Mouse (Mus musculus): ENCODE data around the gene N4bp2. TPM values are rescaled to one million over a fixed set of nuclear protein-coding genes. Genes with fewer than 3 reads are reported as not detected.

Gene N4bp2
- total and polyA plus RNA-seq, 3 experiments = 13.1 to 16.4 (median 15.1) TPM

- Histone ChIP-seq H3K27me3 (replicated peaks) (no peaks in the 10 kb centered on the region), H3K9ac (ENCODE audit: insufficient read depth, low read depth) (no peak overlapping the region), H3K4me3 (replicated peaks in 1 of 3; ENCODE audit: low read depth in 2 of 3, low read length in 2 of 3, poor library complexity in 1 of 3) (no peak overlapping the region), H3K79me2 (replicated peaks; ENCODE audit: control insufficient read depth, extremely low read depth, insufficient read depth, poor library complexity, severe bottlenecking) (no peaks in the 10 kb centered on the region), H3K4me1 (ENCODE audit: control insufficient read depth in 1 of 2, insufficient read depth in 2 of 2) (peaks cover 2 to 10% of the 10 kb centered on the region in 2 experiments; a peak in 2 of 4 replicates), H3K27ac (ENCODE audit: insufficient read depth, low read depth) (no peak overlapping the region), H3K9me3 (replicated peaks; ENCODE audit: low read length) (no peaks in the 10 kb centered on the region), H3K4me2 (ENCODE audit: insufficient read depth, low read depth, poor library complexity, severe bottlenecking) (no peak overlapping the region), H3K36me3 (replicated peaks in 1 of 2; ENCODE audit: control insufficient read depth in 1 of 2, insufficient read depth in 1 of 2, low read length in 1 of 2) (no peaks in the 10 kb centered on the region)
- no peak for TF ChIP-seq HCFC1 (IDR thresholded peaks at IDR 0.05; ENCODE audit: low read depth, low read length)
- no peak for TF ChIP-seq SMC3 (IDR thresholded peaks at IDR 0.05; ENCODE audit: low read depth, low read length)
- no peak for TF ChIP-seq GABPA (IDR thresholded peaks at IDR 0.05; ENCODE audit: insufficient replicate concordance, low read depth, low read length)
- no peak for TF ChIP-seq RCOR1 (conservative IDR thresholded peaks at IDR 0.05; ENCODE audit: low read depth, low read length)
- TF ChIP-seq USF2 (conservative IDR thresholded peaks at IDR 0.05; ENCODE audit: low read depth, low read length) = no peak
- no peak for TF ChIP-seq RAD21 (IDR thresholded peaks at IDR 0.05; ENCODE audit: low read depth, low read length)
- TF ChIP-seq POLR2AphosphoS2 (IDR thresholded peaks at IDR 0.05; ENCODE audit: low read depth, low read length) = no peak
- TF ChIP-seq NELFE (IDR thresholded peaks at IDR 0.05; ENCODE audit: low read depth, low read length) = no peak
- TF ChIP-seq BHLHE40 (IDR thresholded peaks at IDR 0.05; ENCODE audit: low read depth, low read length) = no peak
- DNase-seq (ENCODE audit: extremely low read depth) = peak; percentile 42
- in situ Hi-C loops (cut with MboI; ENCODE audit: low pct_ligation_motif_present, low pct_unique_long_range_greater_than_20kb, low sequenced_read_pairs) (no loop called here), dilution Hi-C loops (cut with MboI; ENCODE audit: extremely low pct_ligation_motif_present, extremely low pct_unique_long_range_greater_than_20kb, low sequenced_read_pairs) (no loop called here)
These were observed 14.4 kb upstream of the N4bp2 start for GRCm38 (mm10) chr5:65748880-65749279.

- peaks cover 2 to 10% of the 10 kb centered on the region in 2 experiments; a peak in 2 of 4 replicates for H3K4me1 ChIP-seq (ENCODE audit: control insufficient read depth in 1 of 2, insufficient read depth in 2 of 2)
- TF ChIP-seq JUN (IDR thresholded peaks at IDR 0.05; ENCODE audit: insufficient read depth, low read depth, low read length) (no peak), MAZ (IDR thresholded peaks at IDR 0.05; ENCODE audit: low read depth, low read length) (no peak), NRF1 (IDR thresholded peaks at IDR 0.05; ENCODE audit: low read depth, low read length) (no peak), CHD2 (IDR thresholded peaks at IDR 0.05; ENCODE audit: low read length) (no peak), CHD1 (IDR thresholded peaks at IDR 0.05; ENCODE audit: low read depth, low read length) (no peak), ZKSCAN1 (IDR thresholded peaks at IDR 0.05; ENCODE audit: borderline replicate concordance, low read depth, low read length) (no peak), ZC3H11A (IDR thresholded peaks at IDR 0.05; ENCODE audit: low read depth, low read length) (no peak), POLR2A (IDR thresholded peaks at IDR 0.05; ENCODE audit: low read depth, low read length) (no peak), SIN3A (IDR thresholded peaks at IDR 0.05; ENCODE audit: low read length) (no peak), MAFK (IDR thresholded peaks at IDR 0.05; ENCODE audit: insufficient replicate concordance, low read length) (no peak), PAX5 (IDR thresholded peaks at IDR 0.05; ENCODE audit: low read length) (no peak), MXI1 (IDR thresholded peaks at IDR 0.05; ENCODE audit: low read depth, low read length) (no peak), RAD21 (IDR thresholded peaks at IDR 0.05; ENCODE audit: low read depth, low read length) (no peak), CTCF (conservative IDR thresholded peaks at IDR 0.05 in 1 of 2, IDR thresholded peaks at IDR 0.05 in 1 of 2; ENCODE audit: low read depth in 2 of 2, low read length in 2 of 2) (no peak), POLR2AphosphoS2 (IDR thresholded peaks at IDR 0.05; ENCODE audit: low read depth, low read length) (no peak)
These were observed 11.3 kb upstream of the N4bp2 start for GRCm38 (mm10) chr5:65752021-65752420.

More at GRCm38 (mm10) chr5:65752021-65752420, 11.3 kb upstream of the N4bp2 start:
- no peak for DNase-seq (ENCODE audit: extremely low read depth)
- H3K36me3 ChIP-seq (replicated peaks in 1 of 2; ENCODE audit: control insufficient read depth in 1 of 2, insufficient read depth in 1 of 2, low read length in 1 of 2) = no peaks in the 10 kb centered on the region
- dilution Hi-C loops (cut with MboI; ENCODE audit: extremely low pct_ligation_motif_present, extremely low pct_unique_long_range_greater_than_20kb, low sequenced_read_pairs) = no loop called here
- no peak overlapping the region for H3K4me3 ChIP-seq (replicated peaks in 1 of 3; ENCODE audit: low read depth in 2 of 3, low read length in 2 of 3, poor library complexity in 1 of 3)
- no peak overlapping the region for H3K27ac ChIP-seq (ENCODE audit: insufficient read depth, low read depth)
- H3K9ac ChIP-seq (ENCODE audit: insufficient read depth, low read depth) = no peak overlapping the region
- in situ Hi-C loops (cut with MboI; ENCODE audit: low pct_ligation_motif_present, low pct_unique_long_range_greater_than_20kb, low sequenced_read_pairs) = no loop called here
- no peaks in the 10 kb centered on the region for H3K27me3 ChIP-seq (replicated peaks)
- no peaks in the 10 kb centered on the region for H3K79me2 ChIP-seq (replicated peaks; ENCODE audit: control insufficient read depth, extremely low read depth, insufficient read depth, poor library complexity, severe bottlenecking)
- H3K4me2 ChIP-seq (ENCODE audit: insufficient read depth, low read depth, poor library complexity, severe bottlenecking) = no peak overlapping the region
- no peaks in the 10 kb centered on the region for H3K9me3 ChIP-seq (replicated peaks; ENCODE audit: low read length)

Data from CH12.LX (cell line).